Mouse (Mus musculus) C2C12 (cell line): ENCODE results near the gene Col4a2. TPM values are rescaled to one million over a fixed set of nuclear protein-coding genes. Genes with fewer than 3 reads are reported as not detected.

Experiments used
- H3K27me3 ChIP-seq: one replicate; pipeline ENCODE4 v1.6.1; 2011; ENCODE audit not compliant: control insufficient read depth, insufficient read depth, insufficient read length
- H3K36me3 ChIP-seq: one replicate; pipeline ENCODE4 v1.6.1; 2011; ENCODE audit not compliant: control insufficient read depth, insufficient read depth
- H3K4me3 ChIP-seq: one replicate; pipeline ENCODE4 v1.5.1; 2011; ENCODE audit warnings: mild to moderate bottlenecking, control low read depth; ENCODE audit not compliant: poor library complexity, insufficient read depth, severe bottlenecking
- H3K79me2 ChIP-seq: one replicate; pipeline ENCODE4 v1.6.1; 2011; ENCODE audit not compliant: control insufficient read depth, insufficient read depth
- H3K79me3 ChIP-seq: one replicate; pipeline ENCODE4 v1.6.1; 2011; ENCODE audit warnings: low read depth, control low read depth
- H3ac ChIP-seq: one replicate; pipeline ENCODE3; 2011; ENCODE audit warnings: low read depth; ENCODE audit not compliant: control insufficient read depth, insufficient read length
- CEBPB ChIP-seq: IDR thresholded peaks from one replicate; pipeline ENCODE4 v1.6.1; 2011; ENCODE audit warnings: low read depth, mild to moderate bottlenecking, control low read depth, moderate library complexity
- CTCF ChIP-seq: IDR thresholded peaks from one replicate; pipeline ENCODE4 v1.5.1; 2011; ENCODE audit not compliant: control insufficient read depth, insufficient read depth, insufficient read length
- FOSL1 ChIP-seq: IDR thresholded peaks from one replicate; pipeline ENCODE4 v1.8.0; 2011; ENCODE audit warnings: mild to moderate bottlenecking, low read length; ENCODE audit not compliant: poor library complexity, insufficient read depth, severe bottlenecking
- MAX ChIP-seq: IDR thresholded peaks from one replicate; pipeline ENCODE4 v1.6.1; 2011; ENCODE audit warnings: mild to moderate bottlenecking, control low read depth
- MYOD1 ChIP-seq: IDR thresholded peaks from one replicate; pipeline ENCODE4 v1.6.1; 2011; ENCODE audit warnings: low read depth; ENCODE audit not compliant: control insufficient read depth, insufficient read length
- MYOG ChIP-seq: IDR thresholded peaks from one replicate; pipeline ENCODE4 v1.6.1; 2011; ENCODE audit not compliant: control insufficient read depth, insufficient read length; ENCODE audit errors: extremely low read depth
- USF1 ChIP-seq: IDR thresholded peaks from one replicate; pipeline ENCODE4 v1.6.1; 2011; ENCODE audit warnings: low read depth, mild to moderate bottlenecking, control low read depth, moderate library complexity
- polyA plus RNA-seq: library from polyadenylated mRNA; unstranded; fragments of >200 nt; fragmentation: generic; extraction: Trizol; gene quantifications from one replicate; pipeline ENCODE4 v1.2.1, GENCODE M21; 2012; ENCODE audit warnings: missing spikeins

Gene Col4a2
- polyA plus RNA-seq, 1 experiment = 68.8 TPM

DNA sequence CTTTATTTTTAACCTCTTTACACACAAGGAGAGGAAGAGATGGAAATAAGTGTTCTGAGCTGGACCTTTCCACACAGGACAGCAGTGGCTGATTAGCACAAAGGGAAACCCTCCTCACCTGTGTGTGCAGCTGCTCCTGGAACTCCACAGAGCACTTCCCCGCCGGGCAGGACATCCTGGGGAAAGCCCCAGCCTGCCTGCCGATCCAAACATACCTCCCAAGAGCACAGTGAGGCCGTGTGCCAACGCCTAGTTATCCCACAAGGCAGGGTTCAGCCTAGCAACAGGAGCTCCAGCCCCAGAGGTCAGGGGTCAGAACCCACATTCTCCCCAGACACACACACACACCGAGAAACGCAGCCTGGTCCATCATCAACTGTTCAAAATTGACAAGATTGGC lies 83.5 kb downstream of the Col4a2 start:
- H3K4me3 ChIP-seq = no peak overlapping the region
- H3K79me2 ChIP-seq = peaks cover 11% of the 10 kb centered on the region
- H3K79me3 ChIP-seq = no peaks in the 10 kb centered on the region
- H3ac ChIP-seq = no peak overlapping the region
- no peaks in the 10 kb centered on the region for H3K36me3 ChIP-seq
- no peaks in the 10 kb centered on the region for H3K27me3 ChIP-seq
- TF ChIP-seq CTCF (no peak), MYOG (no peak)

DNA sequence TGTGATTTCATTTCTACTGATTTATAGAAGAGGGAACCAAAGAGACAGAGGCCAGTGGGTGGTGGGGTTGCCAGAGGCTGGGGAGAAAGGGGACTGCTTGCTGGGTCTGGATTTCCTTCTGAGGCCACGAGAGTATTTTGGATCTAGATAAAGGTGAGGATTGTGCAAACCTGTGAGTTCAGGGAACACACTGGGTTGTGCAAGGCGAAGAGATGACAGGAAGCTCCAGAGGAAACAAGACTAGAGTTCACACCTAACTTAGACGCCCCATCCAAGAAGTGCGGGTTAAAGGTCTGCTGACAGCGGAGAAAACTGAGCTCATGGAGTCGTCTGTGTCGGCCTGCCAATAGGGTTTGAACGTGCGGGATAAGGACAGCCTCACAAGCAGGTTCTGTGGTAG lies 84.5 kb downstream of the Col4a2 start:
- no peaks in the 10 kb centered on the region for H3K27me3 ChIP-seq
- no peaks in the 10 kb centered on the region for H3K79me3 ChIP-seq
- TF ChIP-seq CEBPB (no peak), MYOG (no peak), USF1 (no peak), FOSL1 (no peak), CTCF (no peak), MYOD1 (no peak), MAX (no peak)
- H3ac ChIP-seq = no peak overlapping the region
- H3K79me2 ChIP-seq = peaks cover 11% of the 10 kb centered on the region
- no peak overlapping the region for H3K4me3 ChIP-seq
- no peaks in the 10 kb centered on the region for H3K36me3 ChIP-seq

DNA sequence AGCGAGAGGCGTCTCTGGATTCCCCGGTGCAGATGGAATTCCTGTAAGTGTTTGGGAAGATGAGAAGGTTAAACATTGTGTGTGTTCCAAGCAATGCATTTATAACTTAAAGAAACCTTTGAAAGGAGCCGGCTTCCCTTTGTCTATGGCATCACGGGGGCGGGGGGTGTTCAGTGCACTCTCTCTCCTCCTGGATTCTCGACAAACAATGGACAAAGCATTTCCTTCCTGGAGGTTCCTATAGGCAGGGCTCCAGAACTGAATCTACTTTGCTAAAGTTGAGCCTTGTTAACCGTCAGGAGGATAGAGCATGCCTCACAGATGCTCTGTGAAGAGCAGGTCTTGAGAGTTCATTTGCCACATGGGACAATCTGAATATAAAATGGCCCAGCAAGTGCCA lies 87.1 kb downstream of the Col4a2 start:
- no peak for TF ChIP-seq USF1
- no peaks in the 10 kb centered on the region for H3K36me3 ChIP-seq
- H3K79me2 ChIP-seq = peaks cover 9% of the 10 kb centered on the region
- H3K4me3 ChIP-seq = no peak overlapping the region
- no peaks in the 10 kb centered on the region for H3K27me3 ChIP-seq
- H3K79me3 ChIP-seq = no peaks in the 10 kb centered on the region
- no peak overlapping the region for H3ac ChIP-seq

DNA sequence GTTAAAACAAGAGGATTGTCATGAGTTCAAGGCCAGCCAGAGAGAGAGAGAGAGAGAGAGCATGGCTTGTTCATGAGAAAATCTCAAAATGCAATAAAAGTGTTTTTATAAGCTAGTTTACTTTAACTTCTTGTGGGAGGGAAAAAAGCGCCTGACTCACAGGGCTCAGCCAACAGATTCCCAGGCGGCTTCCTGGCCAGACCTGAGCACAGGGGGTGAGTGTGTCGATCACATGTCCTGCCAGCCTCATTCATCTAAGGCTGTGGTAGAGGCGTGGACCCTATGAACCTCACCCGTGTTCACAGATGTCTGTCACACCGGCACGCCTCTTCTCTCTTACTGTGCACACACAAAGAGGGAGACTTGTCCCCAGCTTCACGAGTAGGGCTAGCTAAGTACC lies 87.6 kb downstream of the Col4a2 start:
- no peaks in the 10 kb centered on the region for H3K79me3 ChIP-seq
- H3K27me3 ChIP-seq = no peaks in the 10 kb centered on the region
- H3K4me3 ChIP-seq = no peak overlapping the region
- no peaks in the 10 kb centered on the region for H3K36me3 ChIP-seq
- no peak for TF ChIP-seq MYOD1
- TF ChIP-seq MAX = no peak
- TF ChIP-seq USF1 = peak; percentile 62
- no peak for TF ChIP-seq CEBPB
- no peak for TF ChIP-seq FOSL1
- H3ac ChIP-seq = no peak overlapping the region
- peaks cover 3% of the 10 kb centered on the region for H3K79me2 ChIP-seq

DNA sequence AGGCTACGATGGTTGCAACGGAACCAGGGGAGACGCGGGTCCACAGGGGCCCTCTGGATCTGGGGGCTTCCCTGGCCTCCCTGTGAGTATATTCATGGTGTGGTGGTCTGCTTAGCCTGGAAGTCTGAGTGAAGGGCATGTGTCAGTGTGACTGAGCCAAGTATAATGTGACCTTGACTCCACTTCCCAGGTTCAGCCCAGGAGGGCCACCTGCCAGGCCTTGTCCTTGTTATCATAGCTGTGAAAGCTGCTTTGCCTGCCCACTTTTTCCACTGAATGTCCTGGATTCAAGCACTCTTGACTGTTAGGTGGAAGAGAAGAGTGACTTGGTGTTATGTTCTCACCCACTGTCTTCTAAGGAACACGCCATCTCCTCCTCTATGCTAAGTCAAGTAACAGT lies 88.6 kb downstream of the Col4a2 start:
- TF ChIP-seq MYOG (no peak), MAX (no peak), CTCF (no peak), MYOD1 (no peak), FOSL1 (no peak), CEBPB (no peak), USF1 (no peak)
- no peaks in the 10 kb centered on the region for H3K36me3 ChIP-seq

DNA sequence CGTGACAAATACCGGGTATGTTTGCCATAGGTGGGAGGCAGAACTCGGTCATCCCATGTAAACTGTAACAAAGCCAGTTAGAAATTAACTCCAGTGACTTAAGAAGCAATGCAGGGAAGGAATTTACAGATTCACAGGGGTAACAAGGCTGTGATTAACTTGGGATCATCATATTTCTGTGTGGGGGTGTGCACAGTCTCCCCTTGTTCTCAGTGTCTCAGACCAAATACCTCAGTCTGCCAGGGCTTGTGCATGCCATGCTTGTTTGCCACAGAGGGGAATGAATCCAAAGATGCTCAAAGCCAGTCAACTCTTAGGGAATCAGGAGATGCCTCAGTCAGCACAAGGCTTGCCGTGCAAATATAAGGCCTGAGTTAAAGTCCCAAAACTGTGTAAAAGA lies 89.6 kb downstream of the Col4a2 start:
- H3ac ChIP-seq = no peak overlapping the region
- no peaks in the 10 kb centered on the region for H3K79me2 ChIP-seq
- no peaks in the 10 kb centered on the region for H3K79me3 ChIP-seq
- no peak overlapping the region for H3K4me3 ChIP-seq
- H3K27me3 ChIP-seq = no peaks in the 10 kb centered on the region
- no peak for TF ChIP-seq USF1
- no peak for TF ChIP-seq CTCF
- TF ChIP-seq MYOG = no peak
- no peak for TF ChIP-seq CEBPB
- no peak for TF ChIP-seq FOSL1
- TF ChIP-seq MAX = no peak
- no peak for TF ChIP-seq MYOD1
- H3K36me3 ChIP-seq = peaks cover 5% of the 10 kb centered on the region

More for the DNA sequence above, 88.6 kb downstream of the Col4a2 start:
- Histone ChIP-seq H3K79me3 (no peaks in the 10 kb centered on the region), H3K4me3 (no peak overlapping the region), H3K79me2 (no peaks in the 10 kb centered on the region), H3ac (no peak overlapping the region), H3K27me3 (no peaks in the 10 kb centered on the region)
